Mouse (Mus musculus): ENCODE data around the gene Hdgfl2. TPM values are rescaled to one million over a fixed set of nuclear protein-coding genes. Genes with fewer than 3 reads are reported as not detected.
"Not testable (repeated sequence)": the region's sequence is repeated elsewhere in the genome, so short reads cannot be mapped to it uniquely, and the experiment has no call there.

Gene Hdgfl2
- polyA plus RNA-seq, 1 experiment from 2014 or later: 113 TPM

DNA sequence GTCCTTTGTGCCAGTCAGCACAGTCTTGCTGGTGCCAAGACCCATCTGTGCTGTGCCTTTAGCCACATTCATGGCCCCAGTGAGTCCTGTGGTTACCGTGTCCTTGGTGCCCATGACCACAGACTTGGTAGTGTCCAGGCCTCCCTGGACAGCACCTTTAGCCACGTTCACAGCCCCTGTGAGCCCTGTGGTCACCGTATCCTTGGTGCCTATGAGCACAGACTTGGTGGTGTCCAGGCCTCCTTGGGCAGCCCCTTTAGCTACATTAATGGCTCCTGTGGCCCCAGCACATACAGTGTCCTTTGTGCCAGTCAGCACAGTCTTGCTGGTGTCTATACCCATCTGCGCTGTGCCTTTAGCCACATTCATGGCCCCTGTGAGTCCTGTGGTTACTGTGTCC lies 27.0 kb downstream of the Hdgfl2 start:
- H3K27ac ChIP-seq (replicated peaks; ENCODE audit: low read depth, low read length); H3K9ac ChIP-seq (replicated peaks; ENCODE audit: low read length); DNase-seq; ATAC-seq (ENCODE audit: low FRiP score, low TSS enrichment); H3K4me3 ChIP-seq (replicated peaks; ENCODE audit: low read depth, low read length); H3K4me1 ChIP-seq (ENCODE audit: control insufficient read depth, insufficient read depth, low read length); H3K4me2 ChIP-seq (ENCODE audit: low read length); H3K27me3 ChIP-seq (ENCODE audit: control insufficient read depth, insufficient read depth, low read length); H3K9me3 ChIP-seq (ENCODE audit: control insufficient read depth, low read length): not testable (repeated sequence)
- peaks cover 27% of the 10 kb centered on the region for H3K36me3 ChIP-seq (ENCODE audit: control insufficient read depth, insufficient read depth, low read length)
- 97% methylated on average over 4 of the region's 4 CpGs for WGBS

DNA sequence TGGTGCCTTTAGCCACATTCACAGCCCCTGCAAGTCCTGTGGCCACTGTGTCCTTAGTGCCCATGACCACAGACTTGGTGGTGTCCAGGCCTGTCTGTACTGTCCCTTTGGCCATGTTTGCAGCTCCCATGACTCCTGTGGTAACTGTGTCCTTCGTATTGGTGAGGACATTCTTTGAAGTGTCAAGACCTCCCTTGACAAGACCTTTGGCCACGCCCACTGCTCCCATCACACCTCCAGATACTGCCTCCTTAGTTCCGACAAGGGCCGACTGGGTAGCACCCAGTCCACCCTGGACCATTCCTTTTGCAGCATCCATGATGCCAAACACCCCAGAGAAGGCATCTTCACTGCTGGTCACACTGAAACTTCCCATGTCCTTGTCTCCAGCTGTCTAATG lies 27.5 kb downstream of the Hdgfl2 start:
- Histone ChIP-seq H3K9ac (replicated peaks; ENCODE audit: low read length) (no peak overlapping the region), H3K36me3 (ENCODE audit: control insufficient read depth, insufficient read depth, low read length) (peaks cover 21% of the 10 kb centered on the region), H3K4me2 (ENCODE audit: low read length) (no peak overlapping the region), H3K27ac (replicated peaks; ENCODE audit: low read depth, low read length) (no peak overlapping the region), H3K4me3 (replicated peaks; ENCODE audit: low read depth, low read length) (no peak overlapping the region), H3K27me3 (ENCODE audit: control insufficient read depth, insufficient read depth, low read length) (no peaks in the 10 kb centered on the region), H3K4me1 (ENCODE audit: control insufficient read depth, insufficient read depth, low read length) (no peaks in the 10 kb centered on the region), H3K9me3 (ENCODE audit: control insufficient read depth, low read length) (no peaks in the 10 kb centered on the region)
- no peak for ATAC-seq (ENCODE audit: low FRiP score, low TSS enrichment)
- 84% methylated on average over 4 of the region's 4 CpGs for WGBS
- no peak for DNase-seq

DNA sequence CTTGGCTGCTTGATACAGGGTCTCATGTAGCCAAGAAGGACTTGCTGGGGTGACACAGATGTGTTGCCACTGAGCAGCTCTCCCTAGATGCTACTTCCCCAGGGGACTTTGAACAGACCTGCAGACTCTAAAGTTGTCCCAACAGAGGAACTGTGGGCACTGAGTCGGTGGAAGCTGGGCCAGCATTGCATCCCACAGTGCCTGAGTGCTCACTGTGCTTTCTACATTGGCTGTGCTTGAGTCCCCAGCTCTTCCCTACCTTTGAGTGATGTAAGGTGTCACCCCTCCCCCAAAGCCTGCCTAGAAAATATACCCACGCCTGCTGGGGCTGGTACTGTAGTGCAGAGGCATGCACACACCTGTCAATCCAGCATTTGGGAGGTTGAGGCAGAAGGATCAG lies 28.3 kb downstream of the Hdgfl2 start:
- Histone ChIP-seq H3K4me2 (ENCODE audit: low read length) (no peak overlapping the region), H3K4me3 (replicated peaks; ENCODE audit: low read depth, low read length) (no peak overlapping the region), H3K27me3 (ENCODE audit: control insufficient read depth, insufficient read depth, low read length) (no peaks in the 10 kb centered on the region), H3K9ac (replicated peaks; ENCODE audit: low read length) (no peak overlapping the region), H3K4me1 (ENCODE audit: control insufficient read depth, insufficient read depth, low read length) (no peaks in the 10 kb centered on the region), H3K36me3 (ENCODE audit: control insufficient read depth, insufficient read depth, low read length) (peaks cover 14% of the 10 kb centered on the region), H3K27ac (replicated peaks; ENCODE audit: low read depth, low read length) (no peak overlapping the region), H3K9me3 (ENCODE audit: control insufficient read depth, low read length) (no peaks in the 10 kb centered on the region)
- ATAC-seq (ENCODE audit: low FRiP score, low TSS enrichment) (no peak), DNase-seq (no peak)
- 81% methylated on average over 2 of the region's 2 CpGs for WGBS

DNA sequence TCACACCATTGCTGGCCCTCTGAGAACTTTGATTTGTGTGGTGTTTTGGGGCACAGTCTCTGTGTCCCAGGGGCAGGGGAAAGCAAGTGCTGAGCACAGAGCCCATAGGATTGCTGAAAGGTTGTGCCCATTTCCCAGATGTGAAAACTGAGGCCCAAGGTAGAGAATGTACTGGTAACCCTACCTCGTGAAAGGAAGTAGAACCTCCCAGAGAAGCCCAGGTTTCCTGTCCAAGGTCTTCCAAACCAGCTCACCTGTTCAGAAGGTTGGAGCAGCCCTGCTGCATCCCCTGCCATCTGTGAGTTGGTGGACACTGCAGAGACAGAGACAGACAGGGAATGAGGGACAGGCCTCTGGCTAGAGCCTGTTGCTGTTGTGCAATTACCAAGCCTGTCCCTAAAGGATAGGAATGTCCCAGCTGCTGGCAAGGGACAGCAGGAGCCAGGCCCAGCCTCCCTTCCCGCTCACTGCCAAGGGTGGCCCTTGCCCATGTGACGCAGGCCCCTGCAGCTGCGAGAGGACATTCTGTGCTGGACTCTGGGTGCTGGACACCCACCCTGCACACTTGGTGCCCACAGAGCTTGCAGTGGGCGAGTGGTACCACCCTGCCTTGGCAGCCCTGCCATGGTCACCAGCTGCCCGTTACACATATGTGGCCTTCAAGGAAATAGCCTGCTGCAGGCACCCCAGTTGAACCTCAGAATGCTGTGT lies 29.1 kb downstream of the Hdgfl2 start:
- Histone ChIP-seq H3K9ac (replicated peaks; ENCODE audit: low read length) (no peak overlapping the region), H3K27me3 (ENCODE audit: control insufficient read depth, insufficient read depth, low read length) (no peaks in the 10 kb centered on the region), H3K9me3 (ENCODE audit: control insufficient read depth, low read length) (no peaks in the 10 kb centered on the region), H3K4me1 (ENCODE audit: control insufficient read depth, insufficient read depth, low read length) (no peaks in the 10 kb centered on the region), H3K36me3 (ENCODE audit: control insufficient read depth, insufficient read depth, low read length) (peaks cover 6% of the 10 kb centered on the region), H3K27ac (replicated peaks; ENCODE audit: low read depth, low read length) (no peak overlapping the region), H3K4me3 (replicated peaks; ENCODE audit: low read depth, low read length) (no peak overlapping the region), H3K4me2 (ENCODE audit: low read length) (no peak overlapping the region)
- DNase-seq: no peak
- 83% methylated on average over 6 of the region's 6 CpGs for WGBS
- no peak for ATAC-seq (ENCODE audit: low FRiP score, low TSS enrichment)

DNA sequence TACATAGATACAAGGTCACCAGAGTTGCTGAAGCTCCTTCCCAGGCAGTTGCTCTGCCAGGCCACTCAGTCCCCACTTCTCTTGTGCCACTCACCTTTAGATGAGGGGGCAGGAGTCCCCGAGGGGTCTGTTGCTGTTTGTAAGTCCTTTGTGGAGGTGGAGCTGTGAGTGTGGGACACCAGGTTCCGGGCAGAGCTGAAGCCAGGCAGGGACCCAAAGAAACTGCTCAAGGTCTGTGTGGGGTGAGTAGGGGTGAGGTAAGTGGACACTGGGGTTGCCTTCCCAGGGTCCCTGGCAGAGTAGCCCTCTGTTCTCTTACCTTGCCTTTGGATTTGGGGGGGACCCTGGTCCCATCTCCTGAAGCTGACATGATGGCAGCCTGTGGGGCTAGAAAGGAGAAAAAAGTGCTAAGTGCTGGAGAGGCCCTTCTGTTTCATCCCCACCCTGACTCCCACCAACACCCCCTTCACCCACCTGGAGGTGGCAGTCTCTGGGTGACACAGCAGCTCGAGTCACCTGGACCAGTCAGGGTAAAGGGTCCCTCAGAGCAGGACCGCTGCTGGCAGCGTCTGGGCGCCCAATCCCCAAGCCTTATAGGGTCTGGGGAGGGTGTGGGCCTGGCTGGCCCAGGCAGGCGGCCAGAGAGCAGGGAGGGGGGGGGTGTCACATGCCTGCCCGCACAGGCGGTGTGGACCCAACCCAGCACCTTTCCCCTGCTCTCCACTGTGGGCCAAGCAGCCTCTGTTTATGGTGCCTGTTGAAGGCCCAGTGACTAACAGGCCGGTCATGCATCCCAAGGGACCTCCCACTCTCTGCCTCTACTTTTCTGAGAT lies 30.0 kb downstream of the Hdgfl2 start, which contains the start of gene Plin4:
Gene Plin4, minus strand, starts transcription at position 585 of the 833 bp plus-strand sequence.
- WGBS: 64% methylated on average over 10 of the region's 10 CpGs
- no peaks in the 10 kb centered on the region for H3K9me3 ChIP-seq (ENCODE audit: control insufficient read depth, low read length)
- no peak within 1 kb of the TSS for H3K4me3 ChIP-seq (replicated peaks; ENCODE audit: low read depth, low read length)
- DNase-seq (no peak), ATAC-seq (ENCODE audit: low FRiP score, low TSS enrichment) (no peak)
- no peak within 1 kb of the TSS for H3K27ac ChIP-seq (replicated peaks; ENCODE audit: low read depth, low read length)
- H3K36me3 ChIP-seq (ENCODE audit: control insufficient read depth, insufficient read depth, low read length): no peaks in the 10 kb centered on the region
- H3K9ac ChIP-seq (replicated peaks; ENCODE audit: low read length): no peak within 1 kb of the TSS
- H3K27me3 ChIP-seq (ENCODE audit: control insufficient read depth, insufficient read depth, low read length): no peaks in the 10 kb centered on the region
- no peak within 1 kb of the TSS for H3K4me2 ChIP-seq (ENCODE audit: low read length)
- no peaks in the 10 kb centered on the region for H3K4me1 ChIP-seq (ENCODE audit: control insufficient read depth, insufficient read depth, low read length)

DNA sequence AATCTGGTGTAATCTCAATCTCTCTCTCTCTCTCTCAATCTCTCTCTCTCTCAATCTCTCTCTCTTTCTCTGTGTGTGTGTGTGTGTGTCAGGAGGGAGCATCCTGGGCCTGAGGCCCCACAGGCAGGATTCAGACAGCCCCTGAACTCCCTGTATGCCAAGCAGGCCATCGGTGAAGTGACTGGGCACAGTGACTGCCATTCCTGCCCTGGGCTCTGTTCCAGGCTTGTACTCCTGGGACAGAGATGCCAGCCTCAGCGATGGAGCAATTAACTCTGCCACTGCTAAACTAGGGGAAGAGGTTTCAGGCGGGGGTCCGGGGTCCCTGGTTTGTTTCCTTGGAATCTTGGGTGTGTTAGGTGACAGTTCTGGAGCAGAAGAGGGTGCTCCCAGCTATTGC lies 31.1 kb downstream of the Hdgfl2 start:
- ATAC-seq (ENCODE audit: low FRiP score, low TSS enrichment) (no peak), DNase-seq (no peak)
- Histone ChIP-seq H3K36me3 (ENCODE audit: control insufficient read depth, insufficient read depth, low read length) (no peaks in the 10 kb centered on the region), H3K27ac (replicated peaks; ENCODE audit: low read depth, low read length) (0 out of 2 replicates have a peak overlapping the region, but pooled peaks have one; percentile 5), H3K4me2 (ENCODE audit: low read length) (no peak overlapping the region), H3K27me3 (ENCODE audit: control insufficient read depth, insufficient read depth, low read length) (no peaks in the 10 kb centered on the region), H3K9ac (replicated peaks; ENCODE audit: low read length) (no peak overlapping the region), H3K4me1 (ENCODE audit: control insufficient read depth, insufficient read depth, low read length) (no peaks in the 10 kb centered on the region), H3K9me3 (ENCODE audit: control insufficient read depth, low read length) (no peaks in the 10 kb centered on the region), H3K4me3 (replicated peaks; ENCODE audit: low read depth, low read length) (no peak overlapping the region)
- 62% methylated on average over 4 of the region's 4 CpGs for WGBS

DNA sequence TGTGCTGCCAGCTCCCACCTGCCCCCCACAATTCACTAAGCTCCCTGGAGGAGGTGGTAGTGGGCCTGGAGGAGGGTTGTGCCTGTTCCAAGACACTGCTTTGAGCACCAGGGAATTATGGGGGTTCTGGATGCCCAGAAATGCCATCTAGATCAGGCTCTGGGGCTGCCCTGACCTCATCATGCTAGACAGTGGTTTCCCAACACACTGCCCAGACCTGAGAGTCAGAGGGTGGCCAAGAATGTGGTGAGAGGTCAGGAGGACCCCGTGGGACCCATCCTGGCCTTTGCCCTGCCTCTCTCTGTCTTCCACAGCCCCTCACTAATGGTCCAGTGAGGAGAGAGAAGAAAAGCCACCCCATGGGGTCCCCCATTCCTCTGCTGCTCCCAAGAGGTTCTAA lies 31.6 kb downstream of the Hdgfl2 start:
- H3K4me3 ChIP-seq (replicated peaks; ENCODE audit: low read depth, low read length): no peak overlapping the region
- no peak for ATAC-seq (ENCODE audit: low FRiP score, low TSS enrichment)

DNA sequence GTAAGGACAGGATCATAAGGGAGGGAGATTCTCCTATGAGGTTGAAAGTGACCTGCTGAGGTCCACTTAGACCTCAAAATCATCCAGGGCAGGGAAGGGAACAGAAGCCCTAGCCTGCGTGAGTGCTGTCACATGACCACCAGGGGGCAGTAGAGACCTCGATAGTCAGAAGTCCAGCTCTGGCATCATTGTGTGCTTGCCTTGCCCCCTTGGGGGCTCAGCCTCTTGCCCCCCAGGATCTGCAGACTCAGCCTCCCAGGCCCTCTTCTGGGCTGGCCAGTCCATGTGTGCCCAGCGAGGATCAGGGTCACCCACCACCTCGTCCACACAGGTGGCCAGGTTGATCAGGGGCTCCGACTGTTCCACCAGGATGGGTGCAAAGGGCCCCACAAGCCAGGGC lies 32.4 kb downstream of the Hdgfl2 start:
- Histone ChIP-seq H3K4me2 (ENCODE audit: low read length) (no peak overlapping the region), H3K9me3 (ENCODE audit: control insufficient read depth, low read length) (no peaks in the 10 kb centered on the region), H3K27ac (replicated peaks; ENCODE audit: low read depth, low read length) (no peak overlapping the region), H3K36me3 (ENCODE audit: control insufficient read depth, insufficient read depth, low read length) (no peaks in the 10 kb centered on the region), H3K4me3 (replicated peaks; ENCODE audit: low read depth, low read length) (no peak overlapping the region), H3K9ac (replicated peaks; ENCODE audit: low read length) (no peak overlapping the region), H3K4me1 (ENCODE audit: control insufficient read depth, insufficient read depth, low read length) (no peaks in the 10 kb centered on the region), H3K27me3 (ENCODE audit: control insufficient read depth, insufficient read depth, low read length) (peaks cover under 1% of the 10 kb centered on the region; the same call in 1 of the 2 replicates)
- ATAC-seq (ENCODE audit: low FRiP score, low TSS enrichment): peak; percentile 39; the same call in 1 of the 2 replicates
- 44% methylated on average over 5 of the region's 5 CpGs for whole genome bisulfite sequencing
- DNase-seq: peak; percentile 88

More for the DNA sequence above, 31.6 kb downstream of the Hdgfl2 start:
- H3K9me3 ChIP-seq (ENCODE audit: control insufficient read depth, low read length): no peaks in the 10 kb centered on the region
- 77% methylated on average over 1 of the region's 1 CpGs for WGBS
- no peaks in the 10 kb centered on the region for H3K4me1 ChIP-seq (ENCODE audit: control insufficient read depth, insufficient read depth, low read length)
- no peaks in the 10 kb centered on the region for H3K27me3 ChIP-seq (ENCODE audit: control insufficient read depth, insufficient read depth, low read length)
- no peak overlapping the region for H3K4me2 ChIP-seq (ENCODE audit: low read length)
- no peaks in the 10 kb centered on the region for H3K36me3 ChIP-seq (ENCODE audit: control insufficient read depth, insufficient read depth, low read length)
- 0 out of 2 replicates have a peak overlapping the region, but pooled peaks have one; percentile 5 for H3K27ac ChIP-seq (replicated peaks; ENCODE audit: low read depth, low read length)
- no peak for DNase-seq
- H3K9ac ChIP-seq (replicated peaks; ENCODE audit: low read length): no peak overlapping the region
